Mouse (Mus musculus) megakaryocyte-erythroid progenitor cell, adult 5-6 weeks (primary cell): ENCODE results near the gene Cebpe. TPM values are rescaled to one million over a fixed set of nuclear protein-coding genes. Genes with fewer than 3 reads are reported as not detected.

Source experiments
- ATAC-seq: replicated peaks from 2 replicates; pipeline ENCODE4 v1.8.0; 2016; ENCODE audit warnings: mild to moderate bottlenecking, inconsistent platforms; ENCODE audit not compliant: severe bottlenecking, poor library complexity, low FRiP score, low TSS enrichment
- total RNA-seq, 2 experiments: library from RNA; stranded (forward) in 1 of 2; stranded (reverse) in 1 of 2; fragments of 200-1000, 215-1000 nt in 1 of 2; fragments of >200 nt in 1 of 2; fragmentation: Nextera tagmentation in 1 of 2; gene quantifications; 2 replicates each; pipeline ENCODE4 v1.2.3; 2014 to 2017

The Cebpe gene
- total RNA-seq (2014; fragmentation: Nextera tagmentation) (1.4 and 5.7 TPM in 2 replicates), total RNA-seq (2017) (not detected in 2 replicates)

DNA sequence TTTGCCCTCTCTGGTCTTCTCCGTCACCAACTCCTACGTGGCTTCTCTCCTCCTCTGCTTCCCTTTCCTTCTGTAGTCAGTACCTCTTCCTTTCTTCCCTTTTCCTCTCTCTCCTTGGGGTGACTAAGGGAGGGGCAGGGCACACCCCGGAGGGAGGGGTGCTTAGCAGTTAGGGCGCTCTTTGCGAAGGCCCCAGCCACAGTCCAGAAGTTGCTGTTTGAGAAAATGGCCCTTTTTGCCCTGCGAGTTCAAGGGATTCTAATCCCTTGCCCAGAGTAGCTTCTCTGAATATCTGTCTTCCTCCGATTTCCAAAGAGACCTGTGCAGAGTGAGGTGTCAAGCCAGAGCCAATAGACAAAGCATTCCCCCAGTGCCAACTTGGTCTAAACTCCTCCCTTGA, at the start of gene Cebpe:
Cebpe (minus strand) TSS at position 101 of the 400 bp plus-strand sequence.
- no peak for ATAC-seq

DNA sequence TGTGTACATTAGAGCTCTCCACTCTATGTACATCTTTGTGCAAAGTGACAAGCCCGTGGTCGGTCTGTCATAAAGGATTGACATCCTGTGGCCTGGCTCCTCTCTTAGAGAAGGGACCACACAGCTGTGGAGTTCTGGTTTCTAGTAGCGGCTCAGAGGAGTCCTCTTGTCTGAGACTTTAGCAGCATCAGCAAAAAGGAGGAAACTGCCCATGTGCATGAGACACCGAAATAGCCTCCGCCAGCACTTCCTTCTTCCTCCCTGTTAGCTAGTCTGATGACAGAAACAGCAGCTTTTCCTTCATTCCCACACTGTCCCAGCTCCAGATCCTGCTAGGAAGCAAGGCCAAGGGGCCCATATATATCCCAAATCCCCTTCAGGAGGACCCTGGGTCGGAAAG, 44.4 kb upstream of the Cebpe start:
- no peak for ATAC-seq

DNA sequence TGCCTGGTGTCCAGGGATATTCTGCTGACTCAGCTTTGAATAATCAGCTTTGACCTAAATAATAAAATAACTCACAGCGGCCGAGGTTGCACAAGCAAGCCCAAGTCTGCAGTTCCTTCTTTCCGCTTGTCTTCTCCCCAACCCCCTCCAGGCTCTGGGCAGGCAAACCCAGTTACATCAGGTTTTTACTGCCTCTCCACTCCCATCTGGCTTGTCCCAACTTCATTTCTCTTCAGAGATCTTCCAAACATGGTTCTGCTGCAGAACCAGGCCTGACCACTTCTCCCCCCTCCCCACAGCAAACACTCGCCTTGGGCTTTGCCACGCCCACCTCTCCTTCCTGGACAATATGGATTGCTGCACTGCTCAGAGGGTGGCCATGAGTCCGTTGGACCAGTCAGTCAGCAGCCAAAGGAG, 42.6 kb upstream of the Cebpe start:
- no peak for ATAC-seq

DNA sequence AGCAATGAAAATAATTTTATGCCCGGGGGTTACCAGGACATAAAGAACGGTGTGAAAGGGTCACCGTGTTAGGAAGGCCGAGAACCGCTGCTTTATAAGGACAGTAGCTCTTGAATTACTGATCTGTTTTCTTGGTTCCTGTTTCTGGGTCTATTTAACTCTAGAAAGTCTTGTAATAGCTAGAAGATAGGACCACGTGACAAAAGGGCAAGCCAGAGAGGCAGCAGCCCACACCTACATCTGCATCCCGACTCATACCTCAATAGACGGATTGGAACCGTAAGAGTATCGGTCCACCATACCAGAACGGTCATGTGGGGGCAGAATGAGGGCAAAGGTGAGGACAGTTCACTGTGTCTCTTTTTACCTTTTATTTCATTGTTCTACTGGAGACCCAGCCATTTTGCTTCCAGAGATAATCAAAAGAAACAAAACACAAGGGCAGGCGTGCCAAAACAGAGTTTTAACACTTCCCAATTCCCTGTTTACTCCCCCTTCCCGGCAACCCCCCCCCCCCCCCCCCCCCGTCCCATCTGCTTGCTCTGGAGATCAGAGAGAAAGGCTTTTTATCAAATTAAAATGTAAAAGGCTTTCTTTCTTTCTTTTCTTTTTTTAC, 42.1 kb upstream of the Cebpe start:
- ATAC-seq, result no peak

DNA sequence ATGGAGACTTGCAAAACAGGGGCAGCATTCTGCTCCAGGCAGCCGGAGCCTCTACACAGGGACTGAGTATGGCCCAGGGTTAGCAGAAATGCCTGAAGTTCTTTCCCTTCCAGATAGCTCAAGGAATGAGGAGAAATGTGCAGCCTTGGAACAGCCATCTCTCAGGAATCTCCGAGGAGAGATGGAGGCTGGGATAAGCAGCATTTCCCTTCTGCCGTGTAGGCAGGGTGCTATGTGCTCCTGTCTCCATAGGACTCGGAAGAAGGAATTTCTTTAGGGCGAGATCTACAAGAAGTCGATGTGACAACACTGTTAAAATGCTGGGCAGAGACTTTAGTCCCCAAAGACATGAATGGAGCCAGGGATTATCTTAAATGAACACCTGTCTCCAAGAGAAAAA, 41.0 kb upstream of the Cebpe start:
- no peak for ATAC-seq

DNA sequence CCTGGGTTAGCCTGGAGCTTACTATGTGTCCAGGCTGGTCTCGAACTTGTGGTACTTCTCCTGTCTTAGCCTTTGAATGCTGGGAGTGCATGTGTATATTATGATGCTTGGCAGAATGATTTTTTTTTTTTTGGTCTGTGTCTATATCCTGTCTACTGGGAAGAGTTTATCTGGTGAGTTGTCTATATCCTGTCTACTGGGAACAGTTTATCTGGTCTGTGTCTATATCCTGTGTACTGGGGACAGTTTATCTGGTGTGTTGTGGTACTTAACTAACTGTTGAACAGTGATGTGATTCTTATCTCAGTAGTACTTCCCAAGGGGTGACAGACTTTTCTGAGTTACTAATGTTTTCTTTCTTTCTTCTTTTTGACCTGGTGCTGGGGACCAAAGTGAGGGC, 39.8 kb upstream of the Cebpe start:
- no peak for ATAC-seq

DNA sequence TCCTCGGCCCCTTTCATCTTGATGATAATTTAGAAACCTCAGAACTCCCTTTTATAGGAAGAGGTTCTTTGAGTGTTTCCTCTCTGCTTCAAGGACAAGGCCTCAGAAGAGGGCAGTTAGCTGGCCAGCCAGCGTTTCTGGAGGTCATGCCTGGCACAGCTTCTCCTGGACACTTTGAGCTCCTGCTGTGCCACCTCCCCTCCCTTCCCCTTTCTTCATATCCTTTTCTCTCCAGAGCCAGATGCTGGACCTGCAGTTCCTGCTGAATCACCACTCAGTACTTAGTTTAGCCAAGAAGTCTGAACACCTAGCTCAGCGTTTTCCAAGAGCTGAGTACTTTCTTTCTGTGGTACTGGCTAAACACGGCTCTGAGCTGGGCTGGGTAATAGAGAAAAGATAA, 37.3 kb upstream of the Cebpe start:
- no peak for ATAC-seq

DNA sequence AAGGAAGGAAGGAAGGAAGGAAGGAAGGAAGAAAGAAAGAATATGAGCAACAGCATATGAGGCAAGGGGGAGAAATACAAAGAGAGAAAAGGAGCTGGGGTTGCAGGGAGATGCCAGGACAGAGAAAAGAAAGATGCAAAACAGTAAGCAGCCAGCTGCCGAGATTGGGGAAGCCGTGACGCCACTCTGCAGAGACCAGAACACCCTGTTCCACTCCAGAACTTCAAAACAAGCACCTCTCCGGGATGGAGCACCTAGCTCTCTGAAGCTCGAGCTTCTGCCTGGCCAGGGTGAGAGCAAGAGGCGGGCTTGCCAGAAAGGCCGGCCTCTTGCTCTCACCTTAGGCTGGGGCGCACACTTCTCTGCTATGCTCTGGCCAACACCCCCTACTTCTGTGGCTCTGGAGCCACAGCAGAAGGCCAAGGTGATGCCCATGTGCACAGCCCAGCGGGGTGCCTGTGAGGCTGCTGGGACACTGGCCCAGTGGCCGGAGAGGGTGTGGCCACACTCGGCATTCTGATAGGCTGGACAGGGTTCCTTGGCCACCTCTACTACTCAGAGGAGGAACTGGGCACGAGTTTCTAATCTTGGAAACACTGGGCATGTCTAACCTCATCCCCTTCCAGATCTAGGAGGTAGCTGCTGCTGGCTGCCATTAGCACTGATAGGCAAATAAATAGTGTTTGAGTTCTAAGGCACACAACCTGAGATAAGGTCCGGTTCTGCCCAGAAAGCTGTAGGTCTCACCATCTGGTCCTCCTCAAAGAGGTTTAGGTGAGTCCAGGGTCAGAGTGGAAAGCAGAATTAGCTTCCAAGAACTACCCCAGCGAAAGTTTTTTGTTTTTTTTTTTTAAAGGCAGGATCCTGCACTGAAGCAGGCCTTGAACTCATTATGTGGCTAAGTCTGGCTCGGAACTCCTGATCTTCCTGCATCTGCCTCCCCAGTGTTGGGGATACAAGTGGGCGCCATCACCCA, 36.3 kb upstream of the Cebpe start:
- no peak for ATAC-seq

DNA sequence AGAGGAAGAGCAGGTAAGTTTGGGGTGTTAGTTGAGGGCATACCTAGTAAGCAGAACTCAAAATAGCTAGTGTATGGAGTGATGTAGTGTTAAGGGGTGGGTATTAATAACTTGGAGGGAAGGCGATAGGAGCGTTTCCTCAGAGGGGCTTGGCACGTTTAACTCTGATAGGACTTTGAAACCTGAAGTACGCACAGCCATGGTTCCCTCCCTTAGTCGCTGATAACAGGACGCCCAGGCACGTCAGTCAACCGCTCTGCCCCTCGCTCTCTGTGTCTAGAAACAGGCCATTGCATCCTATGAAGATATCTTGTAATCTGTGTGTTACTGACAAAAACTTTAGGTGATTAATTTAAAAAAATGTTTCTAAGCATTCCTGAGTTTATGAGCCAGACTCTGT, 34.1 kb upstream of the Cebpe start:
- ATAC-seq, result peak; percentile 85

DNA sequence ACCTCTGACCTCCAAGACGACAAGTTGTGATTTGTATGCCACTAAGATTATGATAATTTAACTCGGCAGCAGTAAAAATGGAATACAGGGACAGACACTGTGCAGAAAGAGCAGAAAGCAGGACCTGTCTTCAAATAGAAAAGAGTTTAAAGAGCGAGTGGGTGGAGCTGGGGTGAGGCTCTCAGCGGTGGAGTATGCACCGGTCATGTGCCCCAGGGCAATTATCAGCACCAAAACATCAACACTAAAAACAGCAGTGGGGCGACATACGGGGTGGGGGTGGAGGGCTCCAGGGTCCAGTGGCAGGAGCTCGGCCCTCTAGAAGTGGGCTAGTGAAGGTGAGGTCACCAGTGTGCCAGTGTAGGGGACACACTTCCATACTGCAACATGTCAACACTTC, 32.5 kb upstream of the Cebpe start:
- no peak for ATAC-seq

DNA sequence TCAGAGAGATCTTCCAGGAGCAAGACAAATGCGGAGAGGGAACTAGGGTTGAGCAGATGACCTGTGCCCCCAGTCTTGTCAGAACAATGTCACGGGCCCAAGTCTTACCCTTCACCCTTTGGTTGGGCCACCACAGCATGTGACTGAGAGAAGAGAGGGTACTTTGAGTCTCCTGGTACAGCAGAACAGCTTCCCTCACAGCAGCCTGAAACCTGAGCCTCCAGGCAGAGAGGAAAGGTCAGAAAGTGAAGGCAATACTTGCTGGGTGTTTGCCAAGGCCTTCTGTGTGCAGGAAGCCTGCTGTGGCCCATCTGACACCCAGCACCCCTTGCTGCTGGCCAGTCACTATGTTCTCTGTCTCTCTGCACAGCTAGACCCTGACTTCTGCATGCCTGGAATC, 30.4 kb upstream of the Cebpe start:
- ATAC-seq, result no peak

DNA sequence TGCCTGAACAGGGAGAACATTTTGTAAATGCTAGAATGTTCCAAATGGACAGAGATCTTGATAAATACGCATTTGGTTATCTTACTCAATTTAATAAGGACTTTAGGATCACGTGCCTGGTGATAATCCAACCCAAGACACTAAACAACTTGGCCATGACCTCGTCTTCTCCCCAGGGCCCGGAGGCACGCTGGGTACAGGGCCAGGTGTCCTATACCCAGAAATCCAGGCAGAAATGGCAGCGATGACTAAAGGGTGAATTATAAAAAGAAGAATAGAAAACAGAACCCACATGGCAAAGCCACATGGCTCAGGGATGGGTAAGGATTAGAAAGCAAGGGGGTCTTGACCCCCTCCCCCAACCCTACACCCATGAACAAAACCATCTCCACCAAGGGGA, 29.7 kb upstream of the Cebpe start:
- ATAC-seq, result no peak

DNA sequence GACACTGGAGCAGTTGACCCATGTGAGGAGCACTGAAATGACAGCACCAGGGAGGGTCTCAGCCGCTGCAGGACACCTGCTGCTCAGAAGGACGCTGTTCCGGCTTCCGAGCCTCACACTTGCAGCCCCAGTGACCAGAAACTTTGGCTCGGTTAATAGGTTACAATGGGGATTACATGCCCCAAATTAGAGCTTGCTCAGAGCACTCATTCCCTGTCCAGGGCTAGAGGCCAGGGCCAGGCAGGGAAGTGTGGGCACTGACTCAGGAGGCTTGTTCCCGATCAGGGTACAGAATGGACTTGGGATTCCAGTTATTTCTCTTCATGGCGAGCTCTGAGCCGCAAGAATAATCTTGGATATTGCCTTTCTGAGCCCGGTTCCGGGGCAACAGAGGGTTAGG, 25.7 kb upstream of the Cebpe start:
- ATAC-seq, result no peak

DNA sequence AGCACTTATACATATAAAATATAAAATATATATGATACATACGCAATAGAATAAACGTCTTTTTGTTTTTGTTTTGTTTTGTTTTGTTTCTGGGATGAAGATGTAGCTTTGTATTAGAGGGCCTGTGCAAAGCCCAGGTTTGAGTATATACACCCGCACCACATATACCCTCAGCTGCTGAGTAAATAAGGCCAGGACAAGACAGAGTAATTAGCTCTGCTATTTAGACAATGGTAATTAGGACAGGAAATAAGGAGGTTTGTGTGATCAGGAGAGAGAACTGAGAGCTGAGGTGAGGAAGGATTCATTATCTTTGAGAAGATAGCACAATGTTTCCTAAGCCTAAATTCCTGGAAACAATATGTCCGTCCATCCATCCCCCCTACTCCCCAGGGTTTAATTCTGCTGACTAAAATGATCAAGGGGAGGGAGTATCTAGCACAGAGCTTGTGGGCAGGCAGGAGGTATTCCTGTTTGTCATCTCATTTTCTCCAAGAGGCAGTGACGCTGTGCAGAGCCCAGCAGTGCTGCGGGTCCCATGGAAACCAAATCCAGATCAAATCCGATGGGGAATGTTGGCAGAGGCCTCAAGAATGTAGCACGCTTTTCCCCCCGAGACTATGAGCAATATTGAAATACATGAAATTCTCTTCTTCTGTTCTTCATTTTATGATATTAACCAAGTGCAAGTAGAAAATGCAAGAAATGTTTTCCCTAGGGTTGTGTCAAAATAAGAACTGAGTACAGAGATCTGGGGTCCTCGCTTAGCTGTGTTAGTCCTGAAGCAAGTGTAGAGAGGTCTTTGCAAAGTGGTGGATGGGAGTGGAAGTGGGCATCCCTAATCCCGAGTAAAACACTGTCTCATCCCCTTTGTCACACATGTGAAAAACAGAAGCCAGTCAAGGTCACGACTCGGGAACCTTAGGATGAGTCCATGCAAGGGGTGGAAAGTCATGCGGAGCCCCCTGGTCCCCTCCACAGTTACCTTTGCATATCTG, 24.9 kb upstream of the Cebpe start:
- ATAC-seq, result no peak

DNA sequence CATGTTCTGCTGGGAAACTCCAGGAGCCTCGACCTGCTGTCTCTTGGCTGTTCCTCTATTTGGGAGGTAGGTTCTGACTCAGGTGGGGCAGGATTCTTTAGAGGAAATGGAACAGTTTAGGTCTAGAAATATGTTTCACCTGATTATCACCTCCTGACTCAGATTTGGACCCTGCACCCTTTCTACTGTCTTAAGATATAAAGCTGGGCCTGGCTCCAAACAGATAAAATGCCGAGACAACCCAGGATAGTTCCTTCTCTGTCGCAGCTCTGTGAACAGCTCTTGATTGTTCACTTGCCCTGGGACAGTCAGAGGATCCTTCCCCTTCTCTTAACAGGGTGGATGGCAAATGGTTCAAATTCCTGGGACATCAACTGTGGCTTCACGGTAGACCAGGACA, 23.2 kb upstream of the Cebpe start:
- no peak for ATAC-seq

DNA sequence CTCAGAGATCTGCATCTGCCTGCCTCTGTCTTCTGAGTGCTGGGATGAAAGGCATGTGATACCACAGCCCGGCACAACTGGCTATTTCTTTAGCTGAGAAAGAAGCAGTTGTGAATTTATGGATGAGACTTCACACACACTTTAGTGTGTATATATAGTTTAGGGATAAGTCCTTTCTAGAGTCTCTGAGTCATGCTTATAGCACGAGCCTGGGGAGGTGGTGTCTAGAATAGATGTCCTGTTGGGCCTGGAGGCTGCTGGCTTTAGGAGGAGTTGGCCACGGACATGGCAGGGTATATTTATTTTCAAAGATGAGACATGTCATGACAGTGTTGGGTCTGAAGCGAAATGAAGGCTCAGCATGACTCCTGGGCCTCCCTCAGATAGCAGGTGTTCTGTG, 22.0 kb upstream of the Cebpe start:
- ATAC-seq, result no peak

DNA sequence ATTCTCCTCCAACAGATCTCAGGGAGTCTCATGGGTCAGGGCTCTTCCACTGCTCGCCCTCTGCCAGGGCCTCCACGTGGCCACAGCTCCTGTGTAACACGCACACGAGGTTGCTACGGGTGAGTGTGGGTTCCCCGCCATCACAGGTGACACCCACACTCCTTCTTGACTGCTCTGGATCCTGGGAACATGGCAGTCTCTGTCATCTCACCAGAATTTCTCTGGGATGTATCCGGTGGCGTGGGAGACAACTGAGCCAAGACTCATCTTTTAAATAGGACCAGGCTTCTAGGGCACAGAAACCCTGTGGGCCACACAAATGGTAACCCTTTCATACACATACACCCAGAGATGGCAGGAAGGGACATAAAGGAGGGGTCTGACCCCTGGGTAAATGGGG, 20.2 kb upstream of the Cebpe start:
- ATAC-seq, result no peak

DNA sequence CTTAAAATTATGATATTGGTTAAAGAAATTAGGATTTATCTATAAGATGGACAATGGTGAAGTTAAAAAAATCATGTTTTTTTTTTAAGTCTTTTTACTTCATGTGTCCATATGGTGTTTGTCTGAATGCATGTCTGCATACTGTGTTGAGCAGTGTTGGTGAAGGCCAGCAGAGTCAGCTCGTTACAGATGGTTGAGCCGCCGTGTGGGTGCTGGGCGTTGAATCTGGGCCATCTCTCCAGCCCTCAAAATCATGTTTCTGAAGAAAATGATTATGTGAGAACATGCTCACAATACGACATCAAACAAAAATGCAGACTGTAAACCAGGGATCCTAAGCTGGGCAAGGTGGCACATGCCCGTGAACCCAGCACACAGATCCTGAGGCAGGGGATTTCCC, 18.3 kb upstream of the Cebpe start:
- ATAC-seq, result no peak

DNA sequence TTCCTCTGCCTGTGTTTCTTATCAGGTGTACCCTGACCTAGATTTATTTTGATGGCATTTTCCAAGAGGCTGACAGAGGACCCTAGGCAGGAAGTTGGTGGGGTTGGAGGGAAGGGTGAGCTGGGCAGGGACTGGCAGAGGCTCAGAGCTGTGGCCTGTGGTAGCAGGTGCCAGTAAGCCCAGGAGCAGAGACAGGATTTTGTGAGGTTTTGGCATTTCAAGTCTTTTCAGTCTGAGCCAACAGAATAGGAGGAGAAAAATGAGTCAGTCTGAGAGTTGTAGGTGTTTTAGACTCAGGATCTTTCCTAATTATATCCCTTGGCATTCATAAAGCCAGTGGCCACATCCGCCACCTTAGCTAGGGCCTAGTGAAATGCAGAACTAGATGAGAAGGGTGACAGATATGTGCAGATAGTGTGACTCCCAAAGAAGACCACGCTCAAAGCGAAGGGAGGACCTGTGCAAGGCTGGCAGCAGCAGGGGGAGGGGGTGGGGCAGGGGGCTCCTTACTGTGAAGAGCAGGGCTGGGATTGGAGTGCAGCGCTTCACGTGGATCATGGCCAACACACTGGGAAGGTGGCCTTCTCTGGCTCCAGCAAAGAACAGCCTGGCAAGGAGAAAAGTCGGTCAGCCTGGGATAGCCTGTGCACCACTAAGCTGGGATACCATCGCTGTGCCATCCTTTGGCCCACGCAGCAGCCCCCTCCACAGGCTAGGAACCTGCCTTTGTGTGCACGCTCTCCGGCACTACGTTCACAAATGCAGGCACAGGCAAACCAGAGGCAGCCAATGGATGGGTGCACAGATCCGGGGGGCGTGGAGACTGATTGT, 17.1 kb upstream of the Cebpe start:
- no peak for ATAC-seq
